Mouse (Mus musculus) 3T3-L1 (cell line): ENCODE results near the gene Wdr75.

Experiments used
- DNase-seq: peaks from one replicate; pipeline ENCODE4 v3.0.0-alpha.2; 2015; ENCODE audit warnings: low read depth, low spot score

Wdr75 gene

GRCm38 (mm10) chr1:45794969-45795908 is at the start of gene Wdr75:
Gene Wdr75, plus strand, starts transcription at chr1:45795166.
- DNase-seq, result peak; percentile 96

DNA sequence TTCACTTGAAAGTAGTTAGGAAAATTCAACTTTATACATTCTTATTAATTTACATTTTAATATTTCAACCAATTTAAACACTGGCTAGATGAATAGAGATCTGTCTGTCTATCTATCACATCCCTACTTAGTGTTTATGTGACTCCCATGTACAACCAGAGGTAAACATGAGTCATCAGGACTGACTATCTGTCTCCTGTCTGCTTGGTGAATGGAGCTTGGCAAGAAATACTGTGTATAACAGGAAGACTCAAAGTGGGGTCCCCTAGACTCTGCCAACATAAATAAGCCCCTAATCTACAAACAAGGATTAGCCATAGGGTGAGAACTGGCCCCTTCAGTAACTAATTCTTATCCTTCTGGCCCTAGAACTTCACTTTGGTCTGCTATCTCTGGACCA is 39.1 kb upstream of the Wdr75 start:
- peak; percentile 58 for DNase-seq

GRCm38 (mm10) chr1:45756707-45757106 is 38.3 kb upstream of the Wdr75 start:
- peak; percentile 97 for DNase-seq

DNA sequence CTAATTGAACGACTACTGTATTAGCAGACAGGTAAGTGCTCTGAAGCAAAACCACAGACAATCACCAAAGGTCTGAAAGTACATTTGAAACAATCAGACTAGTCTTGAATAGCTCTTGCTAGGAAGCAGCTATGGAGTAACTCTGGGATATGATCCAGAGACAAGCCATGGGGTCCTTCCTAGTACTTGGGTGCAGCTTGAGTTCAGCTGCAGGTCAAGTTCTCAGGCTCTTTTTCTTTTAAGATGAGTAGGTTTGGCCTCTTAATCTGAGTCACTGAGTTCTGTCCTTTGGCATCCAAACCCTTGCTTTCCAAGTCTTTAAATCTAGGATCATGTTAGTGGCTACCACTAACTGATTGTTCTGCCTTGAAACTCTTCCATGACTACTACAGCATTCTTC is 37.0 kb upstream of the Wdr75 start:
- peak; percentile 80 for DNase-seq

GRCm38 (mm10) chr1:45760667-45761467 is 34.1 kb upstream of the Wdr75 start:
- peak; percentile 73 for DNase-seq

GRCm38 (mm10) chr1:45761468-45761795 is 33.5 kb upstream of the Wdr75 start:
- DNase-seq, result no peak

- peak; percentile 96 for DNase-seq
Measured at GRCm38 (mm10) chr1:45765678-45766077, 29.3 kb upstream of the Wdr75 start.

- peak; percentile 94 for DNase-seq
Measured at GRCm38 (mm10) chr1:45766123-45766522, 28.8 kb upstream of the Wdr75 start.

- peak; percentile 66 for DNase-seq
Measured at GRCm38 (mm10) chr1:45767533-45767932, 27.4 kb upstream of the Wdr75 start.

- no peak for DNase-seq
Measured at GRCm38 (mm10) chr1:45769321-45769720, 25.6 kb upstream of the Wdr75 start.

DNA sequence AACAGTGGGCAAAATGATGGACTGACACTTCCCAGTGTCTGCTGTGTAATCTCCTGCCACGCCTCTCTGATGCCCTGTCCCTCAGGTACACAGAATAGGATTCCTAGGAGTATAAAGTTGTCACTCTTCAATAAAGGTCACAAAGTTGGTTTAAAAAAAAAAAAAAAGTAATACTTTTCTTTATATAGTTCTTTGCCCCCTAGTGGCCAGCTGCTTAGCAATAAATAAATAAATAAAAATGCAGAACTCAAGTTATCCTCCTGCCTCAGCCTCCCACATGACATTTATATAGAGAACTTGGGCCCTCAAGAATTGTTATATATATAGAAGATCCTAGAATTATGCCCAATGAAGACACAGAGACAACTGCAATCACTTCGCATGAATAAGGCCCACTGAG is 24.9 kb upstream of the Wdr75 start:
- peak; percentile 34 for DNase-seq

GRCm38 (mm10) chr1:45780606-45781288 is 14.2 kb upstream of the Wdr75 start:
- DNase-seq, result no peak

DNA sequence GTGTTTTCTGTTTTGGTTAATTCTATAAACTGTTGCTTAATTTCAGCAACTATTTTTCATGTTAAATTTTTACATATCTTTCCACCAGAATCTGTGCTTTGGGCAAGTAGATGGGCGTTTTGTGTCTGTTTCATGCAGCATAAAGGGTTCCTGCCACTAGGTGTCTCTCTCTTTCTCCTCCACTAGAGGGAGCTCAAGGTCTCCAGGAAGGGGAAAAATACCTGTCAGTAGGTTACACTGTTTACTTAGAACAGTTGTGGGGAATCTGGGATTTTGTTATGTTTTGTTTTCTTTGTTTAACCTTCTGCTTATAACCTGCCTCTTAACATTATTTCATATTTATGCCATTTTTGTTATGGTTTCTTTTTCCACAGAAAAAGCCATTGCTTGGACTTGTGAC is 21.9 kb downstream of the Wdr75 start:
- DNase-seq, result peak; percentile 77

GRCm38 (mm10) chr1:45818564-45818963 is 23.6 kb downstream of the Wdr75 start:
- DNase-seq, result no peak

DNA sequence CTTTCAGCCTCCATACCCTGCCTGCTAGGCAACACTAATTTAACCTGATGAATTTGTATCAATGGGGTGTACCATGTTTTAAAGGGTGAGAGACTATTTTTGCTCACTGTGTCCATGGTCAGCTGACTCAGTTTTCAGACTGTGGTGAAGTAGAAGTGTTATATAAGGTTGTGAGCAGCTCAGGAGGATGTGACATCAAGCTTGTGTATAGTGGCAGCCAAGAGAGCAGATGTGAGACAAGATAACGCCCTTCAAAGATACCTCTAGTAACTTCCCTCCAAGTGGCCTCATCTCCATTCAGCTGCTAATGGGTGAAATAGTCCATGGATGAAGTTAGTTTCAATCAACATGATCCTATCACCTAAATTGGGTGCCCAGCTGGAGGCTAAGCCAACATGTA is 29.5 kb downstream of the Wdr75 start:
- no peak for DNase-seq

- peak; percentile 92 for DNase-seq
Measured at GRCm38 (mm10) chr1:45825140-45825539, 30.2 kb downstream of the Wdr75 start.

DNA sequence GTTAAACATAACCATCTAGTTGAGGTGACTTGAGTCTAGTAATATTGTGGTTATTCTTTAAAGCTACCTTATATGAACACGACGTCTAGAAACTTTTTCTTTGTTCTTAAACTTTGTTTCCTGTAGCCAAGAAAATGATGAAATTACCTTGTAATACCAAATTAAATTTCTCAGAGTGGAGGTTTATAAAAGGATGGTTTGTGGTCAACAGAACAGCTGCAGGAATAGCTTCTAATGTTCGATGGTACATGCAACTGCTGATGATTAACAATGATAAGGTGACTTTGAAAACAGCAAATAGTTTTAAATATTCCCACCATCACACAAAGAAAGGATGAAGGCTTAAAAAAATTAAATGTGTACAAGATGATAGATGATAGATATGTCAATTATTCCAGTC is 30.7 kb downstream of the Wdr75 start:
- peak; percentile 26 for DNase-seq

GRCm38 (mm10) chr1:45826148-45826547 is 31.2 kb downstream of the Wdr75 start:
- no peak for DNase-seq

DNA sequence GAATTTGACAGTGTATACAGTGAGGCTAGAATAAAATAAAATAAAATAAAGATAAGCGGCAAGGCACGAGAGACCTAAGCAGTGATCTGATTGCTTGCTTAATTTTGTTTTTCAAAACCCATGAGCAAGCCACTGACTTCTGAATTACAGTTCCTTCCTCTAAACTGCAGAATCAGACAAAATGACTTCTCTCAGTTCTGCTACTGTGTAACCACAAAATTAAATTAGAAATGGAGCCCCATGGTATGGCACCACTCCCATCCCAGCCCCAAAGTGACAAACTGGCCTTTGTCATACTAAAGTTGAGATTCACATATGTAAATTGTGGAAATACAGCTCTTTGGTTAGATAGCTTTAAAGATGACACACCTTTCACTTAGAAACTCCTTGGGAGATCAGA is 31.8 kb downstream of the Wdr75 start:
- no peak for DNase-seq

- DNase-seq, result peak; percentile 29
Measured at GRCm38 (mm10) chr1:45830453-45831206, 35.7 kb downstream of the Wdr75 start.

- peak; percentile 83 for DNase-seq
Measured at GRCm38 (mm10) chr1:45835362-45836063, 40.5 kb downstream of the Wdr75 start.
